Mouse (Mus musculus): ENCODE data around the gene Rft1.

The Rft1 gene

GRCm38 (mm10) chr14:30641748-30642147 lies 12.4 kb upstream of the Rft1 start:
- no peak for TF ChIP-seq GATA4 (IDR thresholded peaks at IDR 0.05; ENCODE audit: insufficient replicate concordance, low read length)

GRCm38 (mm10) chr14:30644026-30644425 lies 10.1 kb upstream of the Rft1 start:
- no peak for TF ChIP-seq GATA4 (IDR thresholded peaks at IDR 0.05; ENCODE audit: insufficient replicate concordance, low read length)

DNA sequence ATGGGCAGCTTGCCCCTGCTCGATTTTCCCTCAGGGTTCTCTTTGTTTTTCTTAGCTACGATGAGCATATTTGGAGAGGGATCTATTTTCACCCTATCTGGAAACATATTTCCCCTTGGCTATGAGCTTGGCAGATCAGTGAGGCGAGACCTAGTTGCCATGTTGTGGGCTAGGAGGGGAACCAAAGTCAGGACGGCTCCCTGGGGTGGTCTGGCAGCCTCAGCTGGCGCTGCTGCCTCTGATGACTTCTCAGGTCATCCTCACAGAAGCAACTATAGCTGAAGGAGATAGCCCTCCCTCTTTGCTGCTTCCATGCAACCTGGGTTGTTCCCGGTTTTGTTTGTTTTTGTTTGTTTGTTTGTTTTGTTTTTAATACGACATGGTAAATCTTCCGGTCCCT lies 9.1 kb upstream of the Rft1 start:
- TF ChIP-seq GATA4 (IDR thresholded peaks at IDR 0.05; ENCODE audit: insufficient replicate concordance, low read length): no peak

GRCm38 (mm10) chr14:30646486-30646885 lies 7.7 kb upstream of the Rft1 start:
- TF ChIP-seq GATA4 (IDR thresholded peaks at IDR 0.05; ENCODE audit: insufficient replicate concordance, low read length): no peak

DNA sequence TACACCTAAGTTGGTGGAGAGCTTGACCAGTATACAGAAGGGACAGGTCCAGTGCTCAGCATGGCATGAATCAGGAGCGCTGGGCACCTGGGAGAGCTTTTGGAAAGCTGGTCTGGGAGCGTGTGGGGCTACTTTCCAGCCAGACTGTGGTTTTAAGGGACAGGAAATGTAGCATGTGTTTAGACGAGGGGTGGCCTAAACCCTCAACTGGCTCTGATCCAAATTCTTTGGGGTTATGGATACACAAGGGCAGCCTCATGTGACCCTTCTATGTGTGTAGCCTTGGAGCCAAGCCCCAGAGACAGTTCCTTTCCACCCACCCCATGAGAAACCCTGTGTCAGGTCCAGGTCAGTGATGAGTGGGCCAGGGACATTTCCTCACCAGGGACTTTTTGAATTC lies 5.7 kb upstream of the Rft1 start:
- no peak for TF ChIP-seq GATA4 (IDR thresholded peaks at IDR 0.05; ENCODE audit: insufficient replicate concordance, low read length)

GRCm38 (mm10) chr14:30649745-30650144 lies 4.4 kb upstream of the Rft1 start:
- TF ChIP-seq GATA4 (IDR thresholded peaks at IDR 0.05; ENCODE audit: insufficient replicate concordance, low read length): no peak

- no peak for TF ChIP-seq GATA4 (IDR thresholded peaks at IDR 0.05; ENCODE audit: insufficient replicate concordance, low read length)
Observed at GRCm38 (mm10) chr14:30650969-30651368, 3.2 kb upstream of the Rft1 start.

- TF ChIP-seq GATA4 (IDR thresholded peaks at IDR 0.05; ENCODE audit: insufficient replicate concordance, low read length): no peak
Observed at GRCm38 (mm10) chr14:30654691-30655228, 600 bp downstream of the Rft1 start.

DNA sequence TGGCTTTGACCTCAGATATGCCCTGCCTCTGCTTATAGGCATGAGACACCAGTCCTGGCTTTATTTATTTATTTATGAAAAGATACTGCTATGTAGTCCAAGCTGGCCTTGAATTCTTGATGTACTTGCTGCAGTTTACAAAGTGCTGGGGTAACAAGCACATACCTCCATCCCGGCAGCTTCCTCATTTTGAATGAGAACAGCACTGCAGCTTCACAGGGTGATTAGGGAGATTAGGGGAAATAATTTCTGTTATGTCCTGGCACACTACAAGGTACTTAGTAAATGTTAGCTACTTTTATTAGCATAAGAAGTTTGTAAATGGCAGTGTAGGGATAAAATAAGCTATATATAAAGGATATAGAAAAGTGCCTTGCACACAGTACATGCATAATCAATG lies 1.4 kb downstream of the Rft1 start:
- TF ChIP-seq GATA4 (IDR thresholded peaks at IDR 0.05; ENCODE audit: insufficient replicate concordance, low read length): no peak

DNA sequence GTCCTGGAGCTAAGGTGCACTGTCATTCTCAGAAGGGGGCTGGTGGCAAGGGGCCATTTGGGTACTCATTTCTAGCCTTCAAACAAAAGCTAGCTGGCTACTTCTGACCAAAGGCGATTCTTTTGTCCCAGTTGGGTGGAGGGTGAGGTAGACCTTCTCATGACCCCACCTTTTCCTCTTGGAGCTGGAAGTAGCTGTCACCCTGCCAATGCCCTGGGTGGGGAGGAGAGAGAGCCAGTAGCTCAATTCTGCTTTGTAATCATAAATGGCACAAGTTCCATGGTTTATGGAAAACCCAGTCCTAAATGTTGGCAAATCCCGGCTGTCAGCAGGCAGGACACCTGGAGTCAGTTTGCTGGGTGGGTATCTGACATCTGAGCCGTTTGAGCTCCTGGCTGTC lies 11.9 kb downstream of the Rft1 start:
- TF ChIP-seq GATA4 (IDR thresholded peaks at IDR 0.05; ENCODE audit: insufficient replicate concordance, low read length): no peak

DNA sequence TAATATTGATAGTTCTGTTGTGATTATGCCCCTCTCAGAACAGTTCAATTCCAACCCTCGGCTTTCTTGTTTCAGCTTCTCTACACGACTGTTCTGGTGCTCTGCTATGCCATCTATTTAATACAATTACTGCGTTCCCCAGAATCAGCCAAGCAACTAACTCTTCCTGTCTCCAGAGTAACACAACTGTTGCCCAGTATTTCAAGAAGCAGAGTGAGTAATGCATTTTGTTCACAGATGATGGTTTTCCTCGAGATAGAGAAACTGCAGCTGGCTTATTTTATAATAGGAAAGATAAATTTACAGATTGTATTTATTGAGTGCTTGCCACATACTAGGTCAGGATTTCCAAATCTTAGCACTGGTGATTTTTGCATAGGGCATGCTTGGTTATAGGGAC lies 12.4 kb downstream of the Rft1 start:
- TF ChIP-seq GATA4 (IDR thresholded peaks at IDR 0.05; ENCODE audit: insufficient replicate concordance, low read length): no peak

DNA sequence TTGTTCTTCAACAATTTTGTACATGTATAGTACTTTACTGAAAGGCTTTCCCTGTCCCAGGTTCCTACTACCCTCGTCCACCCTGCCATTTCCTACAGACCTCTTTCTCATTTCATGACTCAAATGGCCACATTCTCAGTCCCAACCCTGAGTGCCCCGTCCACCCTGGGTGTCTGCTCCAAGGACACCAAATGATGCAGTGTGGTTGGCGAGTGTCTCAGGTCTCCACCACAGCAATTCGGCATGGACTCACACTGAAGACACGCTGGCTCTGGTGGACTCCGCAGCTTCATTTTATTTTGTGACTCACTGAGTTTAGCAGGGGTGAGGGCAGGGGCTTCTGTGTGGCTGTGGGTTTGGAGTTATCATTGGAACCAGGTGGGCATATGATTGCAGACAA lies 16.0 kb downstream of the Rft1 start:
- TF ChIP-seq GATA4 (IDR thresholded peaks at IDR 0.05; ENCODE audit: insufficient replicate concordance, low read length): no peak

DNA sequence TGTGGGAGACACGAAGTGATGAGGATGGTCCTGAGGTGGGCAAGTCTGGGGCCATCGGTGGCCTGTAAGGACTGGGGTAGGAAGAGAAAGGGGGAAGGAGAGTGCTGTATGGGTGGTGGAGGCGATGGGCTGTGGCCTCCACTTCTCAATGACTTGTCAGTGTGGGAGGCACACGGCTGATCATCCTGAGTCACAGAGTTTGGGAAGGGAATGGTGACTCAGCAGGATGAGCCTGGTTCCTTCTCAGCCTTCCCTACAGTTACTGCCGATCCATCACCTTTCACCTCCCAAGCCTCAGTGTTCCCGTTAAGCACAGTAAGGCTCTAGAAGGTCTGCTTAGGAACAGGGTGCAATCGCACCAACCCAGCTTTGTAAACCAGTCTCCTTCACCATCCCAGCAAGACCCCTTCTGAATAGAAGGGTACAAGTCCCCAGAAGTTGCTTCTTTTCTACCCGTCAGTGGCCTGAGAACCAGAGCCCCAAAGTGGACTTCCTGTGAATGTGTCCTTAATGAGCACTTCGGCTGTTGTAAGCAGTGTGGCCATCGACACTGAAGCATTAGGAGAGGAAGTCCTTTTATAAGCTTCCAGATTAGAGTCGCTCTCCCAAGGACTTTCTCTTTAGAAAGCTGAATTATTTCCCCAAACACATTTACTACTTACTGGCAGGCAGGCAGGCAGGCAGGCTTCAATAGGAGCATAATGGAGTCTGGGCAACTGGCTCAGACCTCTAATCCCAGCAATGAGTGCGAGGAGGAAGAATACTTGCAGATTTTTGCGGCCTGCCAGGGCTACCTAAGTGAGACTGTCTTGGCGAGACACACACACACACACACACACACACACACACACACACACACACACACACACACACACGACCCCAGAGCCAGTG lies 17.2 kb downstream of the Rft1 start:
- no peak for TF ChIP-seq GATA4 (IDR thresholded peaks at IDR 0.05; ENCODE audit: insufficient replicate concordance, low read length)

DNA sequence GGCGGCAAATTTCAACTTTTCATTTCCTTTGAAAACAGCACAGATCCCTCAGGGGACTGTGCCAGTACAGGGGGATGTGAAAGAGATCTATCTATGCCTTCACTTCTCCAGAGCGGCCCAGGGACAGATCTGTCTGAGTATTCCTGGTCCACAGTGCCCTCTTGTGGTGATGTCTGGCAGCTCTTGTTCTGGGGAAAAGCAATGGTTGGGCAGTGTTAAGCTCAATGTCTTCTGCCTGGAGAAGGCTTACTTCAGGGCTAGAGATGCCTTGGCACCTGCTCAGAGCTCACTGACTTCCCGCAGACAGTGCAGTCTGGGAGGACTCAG lies 17.8 kb downstream of the Rft1 start:
- no peak for TF ChIP-seq GATA4 (IDR thresholded peaks at IDR 0.05; ENCODE audit: insufficient replicate concordance, low read length)

DNA sequence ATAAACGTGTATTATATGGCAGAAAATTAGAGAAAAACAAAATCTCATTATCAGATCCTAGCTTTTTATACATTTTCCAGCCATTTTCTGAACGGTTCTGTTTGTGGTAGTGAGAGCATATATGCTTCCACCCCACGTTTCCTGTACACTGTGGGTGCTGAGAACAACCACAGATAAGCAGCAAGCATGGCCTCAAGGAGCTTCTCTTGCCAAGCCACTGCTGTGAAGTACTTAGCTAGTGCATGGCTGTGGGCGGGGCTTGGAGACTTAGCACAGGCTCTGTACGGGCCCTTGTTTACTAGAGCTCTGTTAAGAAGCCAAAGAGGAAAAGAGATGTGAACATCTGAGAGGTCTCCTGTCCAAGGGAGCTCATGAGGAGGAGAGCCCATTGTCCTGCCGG lies 20.8 kb downstream of the Rft1 start:
- no peak for TF ChIP-seq GATA4 (IDR thresholded peaks at IDR 0.05; ENCODE audit: insufficient replicate concordance, low read length)

DNA sequence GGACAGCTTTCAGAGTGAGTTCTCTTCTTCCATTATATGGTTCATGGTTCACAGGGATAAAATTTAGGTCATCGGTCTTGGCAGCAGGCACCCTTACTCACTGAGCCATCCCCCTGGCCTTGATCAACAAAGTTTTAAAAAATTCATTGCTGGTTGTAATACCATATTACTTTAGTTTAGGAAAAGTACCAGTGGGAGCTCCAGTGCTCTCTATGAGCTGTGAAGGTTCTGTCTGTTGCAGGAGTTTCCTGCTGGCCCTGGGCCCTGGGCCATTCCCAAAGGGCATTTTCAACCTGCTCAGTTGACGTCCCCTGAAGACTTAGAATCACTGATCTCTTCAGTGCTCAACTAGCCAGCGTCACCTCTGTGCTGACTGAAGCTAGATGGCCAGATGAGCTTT lies 28.0 kb downstream of the Rft1 start:
- TF ChIP-seq GATA4 (IDR thresholded peaks at IDR 0.05; ENCODE audit: insufficient replicate concordance, low read length): no peak

DNA sequence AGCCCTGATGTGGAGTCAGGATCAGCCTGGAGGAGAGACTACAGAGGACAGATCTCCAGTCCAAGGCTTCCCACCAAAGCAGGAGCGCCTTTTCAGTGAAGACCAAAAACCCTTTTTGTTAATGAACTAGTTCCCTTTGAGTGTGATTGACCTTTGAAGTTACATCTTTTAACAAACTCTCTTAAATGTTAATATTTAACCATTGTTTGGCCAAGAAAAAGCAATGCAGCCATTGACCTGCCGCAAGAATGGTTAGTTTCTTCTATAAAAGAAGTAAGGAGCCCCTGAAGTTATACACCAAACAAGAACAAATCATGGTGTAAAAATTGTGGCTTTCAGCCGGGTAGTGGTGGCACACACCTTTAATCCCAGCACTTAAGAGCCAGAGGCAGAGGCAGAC lies 36.5 kb downstream of the Rft1 start:
- no peak for TF ChIP-seq GATA4 (IDR thresholded peaks at IDR 0.05; ENCODE audit: insufficient replicate concordance, low read length)
